Mouse (Mus musculus): ENCODE data around the gene Gli3.

Gene Gli3

DNA sequence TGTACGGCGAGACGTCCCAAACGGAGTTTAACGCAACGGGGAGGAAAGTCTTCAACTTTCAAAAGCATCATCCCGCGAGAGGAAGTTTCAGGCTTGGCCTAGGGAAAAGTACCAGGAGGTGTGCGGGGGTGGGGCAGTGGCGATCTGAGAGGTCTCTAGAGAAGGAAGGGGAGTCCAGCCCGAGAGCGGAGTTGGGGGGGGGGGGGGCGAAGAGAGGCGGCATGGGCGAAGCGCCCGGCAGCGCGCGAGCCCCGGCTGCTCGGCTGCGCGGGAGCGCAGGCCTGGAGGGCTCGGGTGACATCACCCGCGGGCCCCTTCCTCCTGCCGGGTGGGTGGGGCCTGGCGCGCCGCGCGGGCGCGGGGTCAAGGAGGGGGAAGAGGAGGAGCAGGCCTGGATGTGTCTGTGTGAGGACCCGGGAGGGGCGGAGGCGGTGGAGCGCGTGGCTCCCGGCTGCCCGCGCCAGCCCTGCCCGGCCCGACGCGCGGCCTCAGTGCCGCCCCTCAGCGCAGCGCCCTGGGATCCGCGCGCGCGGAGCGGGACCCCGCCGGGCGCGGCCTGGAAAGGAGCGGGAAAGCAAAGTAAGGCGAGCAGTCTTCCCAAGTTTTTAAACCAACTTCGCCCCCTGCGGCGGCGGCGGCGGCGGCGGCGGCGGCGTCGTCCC lies at the start of gene Gli3:
Gene Gli3 (plus strand): TSS at position 406 of the 662 bp plus-strand sequence.
- DNase-seq (ENCODE audit: low spot score in 2 of 2), result no peak

DNA sequence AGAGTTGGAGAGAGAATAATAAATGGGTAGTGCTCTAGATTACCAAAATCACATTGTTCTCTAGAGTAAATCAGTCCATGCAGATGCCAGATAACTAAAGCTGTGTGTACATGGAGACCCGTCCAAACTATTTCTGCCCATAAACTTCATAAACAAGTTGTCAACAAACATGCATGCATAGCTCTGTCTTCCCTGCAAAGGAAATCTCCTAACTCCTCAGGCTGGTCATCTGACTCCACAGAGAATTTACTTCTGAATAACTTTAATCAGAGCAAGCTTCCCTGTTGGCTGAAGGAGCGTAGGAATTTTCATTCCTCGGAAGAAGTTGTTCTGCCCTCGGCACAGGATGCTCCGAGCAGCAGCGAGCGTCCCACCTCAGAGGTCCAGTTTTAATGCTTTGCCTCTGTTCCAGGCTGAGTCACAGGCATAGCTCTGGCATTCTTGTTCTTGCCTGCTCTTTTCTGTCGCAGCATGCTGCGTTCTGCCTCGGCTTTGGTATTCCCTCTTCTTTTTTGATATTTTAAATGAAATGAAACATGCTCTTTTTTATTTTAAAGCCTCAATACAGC lies 41.8 kb upstream of the Gli3 start:
- no peak for DNase-seq (ENCODE audit: low spot score in 2 of 2)

DNA sequence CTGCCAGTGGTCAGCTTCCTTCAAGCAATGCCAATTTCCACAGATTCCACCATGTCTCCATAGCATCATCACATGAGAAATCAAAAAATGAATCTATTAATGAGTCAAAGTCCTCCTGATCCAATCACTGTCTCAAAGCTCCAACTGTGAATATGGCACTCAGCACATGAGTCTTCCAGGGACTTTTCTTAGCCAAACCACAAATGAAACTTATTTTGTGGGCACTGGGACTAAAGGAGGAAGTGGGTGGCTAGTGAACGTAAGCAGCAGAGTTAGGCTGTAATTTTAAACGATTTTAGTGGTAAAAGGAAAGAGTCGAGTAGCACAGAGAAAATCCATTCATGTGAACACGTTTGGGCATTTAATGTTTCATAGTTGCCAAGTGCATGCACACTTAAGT lies 21.0 kb upstream of the Gli3 start:
- no peak for DNase-seq (ENCODE audit: low spot score in 2 of 2)

DNA sequence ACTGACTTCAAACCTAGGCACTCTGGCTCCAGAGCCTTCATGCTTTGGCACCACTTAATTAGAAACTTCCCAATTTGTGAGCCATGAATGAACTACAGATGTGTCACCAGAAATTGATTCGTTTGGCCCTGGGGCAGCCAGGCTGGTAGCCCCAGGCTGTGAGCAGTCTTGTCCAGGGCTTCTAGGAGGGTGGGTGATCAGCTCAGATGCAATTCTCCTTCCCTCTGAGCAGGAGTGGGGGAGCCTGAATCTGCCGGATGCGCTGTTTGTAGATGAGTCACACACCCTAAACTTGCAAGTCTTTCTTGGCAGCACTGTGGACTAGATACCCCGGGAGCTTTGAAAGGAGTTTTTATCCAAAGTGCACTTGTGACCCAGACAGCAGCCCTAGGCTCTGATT lies 18.7 kb upstream of the Gli3 start:
- no peak for DNase-seq (ENCODE audit: low spot score in 2 of 2)

DNA sequence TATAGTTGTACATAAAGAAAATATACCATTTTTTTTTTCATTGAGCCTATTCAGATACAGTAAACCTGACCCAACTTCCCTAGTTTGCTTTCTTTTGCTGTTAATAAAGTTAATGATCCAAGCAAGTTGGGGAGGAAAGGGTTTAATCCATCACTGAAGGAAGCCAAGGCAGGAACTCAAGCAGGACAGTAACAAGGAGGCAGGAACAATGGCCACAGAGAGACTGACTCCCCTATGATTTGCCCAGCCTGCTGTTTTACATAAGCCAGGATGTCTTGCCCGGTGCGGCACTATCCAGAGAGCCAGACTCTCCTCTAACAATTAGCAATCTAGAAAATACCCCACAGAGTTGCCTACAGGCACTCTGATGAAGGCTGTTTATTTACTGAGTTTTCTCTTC lies 17.4 kb upstream of the Gli3 start:
- no peak for DNase-seq (ENCODE audit: low spot score in 2 of 2)

DNA sequence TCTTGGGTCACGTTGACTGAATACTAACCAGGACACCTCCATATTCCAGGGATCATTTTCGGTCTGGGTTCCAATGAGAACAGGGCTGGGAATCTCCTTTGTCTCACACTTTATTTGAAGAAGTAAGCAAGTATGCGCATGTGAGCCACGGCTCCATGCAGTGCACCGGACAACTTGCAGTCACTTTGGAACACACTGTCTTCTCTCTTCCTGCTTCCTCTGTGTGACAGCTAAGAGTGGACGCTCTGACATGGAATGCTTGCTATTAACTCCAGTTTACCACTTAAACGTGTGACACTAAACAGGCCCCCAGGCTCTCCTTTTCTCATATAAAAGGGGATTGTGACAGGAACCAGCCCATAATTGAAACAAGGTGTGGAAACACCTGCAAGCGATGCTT lies 17.0 kb upstream of the Gli3 start:
- DNase-seq (ENCODE audit: low spot score in 2 of 2), result no peak

DNA sequence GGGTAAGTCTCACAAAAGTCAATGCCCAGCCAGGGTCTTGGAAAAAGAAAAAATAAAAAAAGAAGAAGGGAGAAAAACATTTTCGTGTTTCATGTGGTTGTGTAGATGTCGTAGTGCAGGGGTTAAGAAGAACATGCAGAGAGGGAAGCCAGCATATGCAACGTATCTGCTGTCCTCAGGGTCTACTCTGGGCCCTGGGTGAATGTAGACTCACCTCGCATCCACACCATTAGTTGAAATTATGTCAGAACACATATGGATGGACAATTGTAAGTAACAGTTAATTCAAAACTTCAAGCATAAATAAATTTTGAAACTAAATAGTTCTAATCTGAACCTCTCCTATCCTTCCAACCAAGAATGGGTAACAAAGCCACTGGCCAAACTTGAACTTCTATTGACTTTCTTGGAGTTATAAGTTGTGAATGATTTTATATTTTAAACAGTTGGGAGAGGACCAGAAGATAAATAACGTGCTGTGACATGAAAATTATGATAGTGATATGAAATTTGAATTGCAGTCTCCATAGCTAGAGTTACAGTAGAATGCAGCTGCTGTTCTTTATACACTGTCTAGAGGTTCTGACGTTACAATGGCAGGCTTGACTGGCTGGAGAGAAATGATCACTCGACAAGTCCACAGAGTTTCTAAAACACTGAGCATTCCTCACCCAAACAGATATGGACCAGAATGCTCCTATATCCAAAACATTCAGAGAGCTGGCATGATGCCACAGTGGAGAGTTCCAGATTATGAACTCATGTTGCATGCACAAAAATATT lies 16.1 kb upstream of the Gli3 start:
- no peak for DNase-seq (ENCODE audit: low spot score in 2 of 2)

DNA sequence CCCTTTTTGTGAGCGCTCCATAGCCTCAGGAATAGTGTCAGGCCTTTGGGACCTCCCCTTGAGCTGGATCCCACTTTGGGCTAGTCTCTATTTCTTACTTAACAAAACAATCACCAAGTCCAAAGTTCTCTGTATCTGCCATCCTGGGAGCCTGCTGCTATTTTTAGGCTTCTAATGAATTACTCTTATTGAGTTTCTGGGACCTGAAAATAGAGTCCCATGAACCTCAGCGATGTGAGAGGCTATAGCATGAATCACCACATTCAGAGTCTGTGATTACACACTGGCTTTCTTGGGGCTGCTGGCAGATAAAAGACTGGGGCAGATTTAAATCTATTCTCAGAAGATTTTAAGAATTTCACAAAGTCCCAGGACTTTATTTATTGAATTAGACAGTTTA lies 12.1 kb upstream of the Gli3 start:
- DNase-seq (ENCODE audit: low spot score in 2 of 2), result no peak

DNA sequence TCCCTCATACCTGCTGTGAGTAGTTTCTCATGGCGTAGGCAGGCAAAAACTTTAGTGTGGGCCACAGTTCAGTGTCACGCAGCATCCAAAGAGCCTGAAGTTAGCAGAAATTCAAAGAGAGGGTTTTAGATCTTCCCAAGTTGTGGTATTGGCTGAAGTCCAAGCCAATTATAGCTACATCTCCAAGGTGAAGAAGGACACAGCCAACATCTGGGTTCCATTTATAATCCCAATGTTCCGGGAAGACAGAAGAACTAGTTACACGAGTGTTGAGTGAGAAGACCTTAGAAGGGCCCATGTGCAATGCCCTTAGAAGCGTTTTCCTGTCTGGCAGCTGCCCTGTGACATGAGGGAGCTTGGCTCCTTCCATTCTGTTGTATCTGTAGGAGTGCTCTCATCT lies 5.2 kb upstream of the Gli3 start:
- DNase-seq (ENCODE audit: low spot score in 2 of 2), result no peak

DNA sequence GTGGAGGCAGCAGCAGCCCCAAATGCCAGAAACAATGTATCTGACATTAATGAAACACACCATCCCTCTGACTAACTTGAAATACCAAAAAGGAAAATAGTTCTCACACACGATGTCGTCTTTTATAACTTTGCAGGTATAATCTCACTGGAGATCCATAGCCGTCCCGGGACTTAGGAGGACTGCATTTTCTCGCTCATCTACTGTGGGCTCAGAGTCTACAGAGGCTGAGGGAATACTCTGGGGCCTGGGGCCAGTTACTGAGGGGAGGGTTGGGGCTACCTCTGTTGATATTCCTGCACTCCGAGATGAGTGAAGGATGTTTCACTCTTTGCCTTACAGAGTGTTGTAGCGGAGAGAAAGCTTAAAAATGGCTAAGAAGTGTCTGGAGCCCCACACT lies 1.1 kb upstream of the Gli3 start:
- no peak for DNase-seq (ENCODE audit: low spot score in 2 of 2)

DNA sequence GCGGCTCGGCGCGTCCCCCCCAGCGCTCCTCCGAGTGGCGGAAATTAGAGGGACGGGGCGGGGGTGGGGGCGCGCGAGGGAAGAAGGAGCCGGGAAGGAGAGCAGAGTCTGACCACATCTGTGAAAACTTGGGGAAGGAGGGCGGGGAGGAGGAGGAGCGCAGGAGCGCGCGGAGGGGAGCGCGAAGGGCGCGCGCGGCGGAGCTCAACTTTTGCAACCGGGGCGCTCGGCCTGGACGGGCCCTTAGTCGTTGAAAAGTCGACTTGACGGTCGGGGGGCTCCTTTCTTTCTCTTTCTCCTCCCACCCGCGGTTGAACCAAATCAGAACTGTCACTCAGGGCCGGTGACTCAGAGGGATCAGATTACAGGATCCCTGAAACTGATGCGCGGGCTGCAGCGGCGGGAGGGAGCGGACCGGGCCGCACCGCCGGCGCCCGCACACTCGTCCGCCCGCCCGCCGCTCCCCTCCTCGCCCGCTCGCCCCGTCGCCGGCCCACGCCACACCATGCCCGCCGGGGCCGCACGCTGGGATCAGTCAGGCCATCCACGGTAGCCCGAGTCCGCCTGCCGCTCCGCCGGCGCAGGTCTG lies 551 bp downstream of the Gli3 start:
- DNase-seq (ENCODE audit: low spot score in 2 of 2), result no peak

DNA sequence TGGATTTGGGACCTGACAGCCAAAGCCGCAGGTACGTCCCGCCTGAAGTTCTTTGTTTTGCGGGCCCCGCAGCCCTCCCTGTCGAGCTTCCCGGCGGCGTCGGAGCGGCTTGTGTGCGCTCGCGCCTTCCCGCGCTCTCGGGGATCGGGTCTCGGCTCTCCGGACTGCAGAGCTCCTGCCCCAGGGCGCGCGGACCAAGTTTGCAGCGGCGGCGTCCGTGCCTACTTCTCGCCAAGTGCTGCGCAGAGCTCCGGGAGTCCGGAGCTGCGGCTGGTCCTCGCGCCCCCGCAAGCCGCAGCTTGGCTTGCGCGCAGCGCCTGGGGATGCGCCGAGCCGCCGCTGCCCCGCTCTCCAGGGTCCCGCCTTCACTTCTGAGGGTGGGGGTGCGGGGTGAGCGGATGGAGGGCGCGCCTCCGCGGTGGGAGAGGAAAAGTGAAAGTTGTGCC lies 1.1 kb downstream of the Gli3 start:
- DNase-seq (ENCODE audit: low spot score in 2 of 2), result no peak

DNA sequence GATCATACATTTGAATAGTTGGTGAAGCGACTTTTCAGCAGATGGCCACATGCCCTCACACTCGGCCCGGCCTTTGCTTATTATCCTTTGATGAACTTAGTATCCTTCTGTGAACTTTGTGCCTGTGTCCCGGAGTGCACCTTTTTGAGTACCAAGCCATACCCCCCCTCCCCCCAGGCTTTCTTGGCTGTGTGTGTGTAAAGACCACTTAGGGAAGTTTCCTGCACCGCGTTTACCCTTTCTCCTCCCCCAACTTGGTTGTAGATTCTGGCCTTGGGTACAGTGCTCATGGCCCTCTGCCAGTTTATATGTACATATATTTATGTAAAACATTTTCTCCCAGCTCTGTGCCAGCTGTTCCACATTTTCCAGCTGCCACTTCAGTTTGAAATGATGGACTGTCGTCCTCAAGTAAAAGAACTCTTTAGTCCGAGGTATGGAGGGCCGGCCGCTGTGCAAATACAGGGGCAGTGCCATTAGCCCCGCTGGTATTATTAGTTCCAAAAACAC lies 1.8 kb downstream of the Gli3 start:
- no peak for DNase-seq (ENCODE audit: low spot score in 2 of 2)

DNA sequence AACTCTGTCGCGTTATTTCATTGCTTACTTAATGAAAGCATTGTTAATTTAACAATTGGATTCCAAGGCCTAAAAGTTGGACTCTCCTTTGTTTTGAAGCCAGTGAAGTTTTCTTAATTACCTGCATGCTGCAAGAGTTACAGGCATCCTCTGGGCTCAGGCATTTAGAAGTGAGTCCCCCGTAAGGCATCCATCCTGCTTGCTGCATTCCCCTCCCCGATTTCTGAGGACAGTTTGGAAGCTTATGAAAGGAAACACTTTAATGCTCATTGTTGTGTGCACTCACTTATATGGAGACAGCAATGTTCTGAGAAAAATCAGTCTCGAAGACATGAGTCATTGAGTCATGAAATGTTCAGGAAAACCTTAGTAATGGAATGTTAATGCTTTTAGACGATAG lies 3.5 kb downstream of the Gli3 start:
- DNase-seq (ENCODE audit: low spot score in 2 of 2), result no peak

DNA sequence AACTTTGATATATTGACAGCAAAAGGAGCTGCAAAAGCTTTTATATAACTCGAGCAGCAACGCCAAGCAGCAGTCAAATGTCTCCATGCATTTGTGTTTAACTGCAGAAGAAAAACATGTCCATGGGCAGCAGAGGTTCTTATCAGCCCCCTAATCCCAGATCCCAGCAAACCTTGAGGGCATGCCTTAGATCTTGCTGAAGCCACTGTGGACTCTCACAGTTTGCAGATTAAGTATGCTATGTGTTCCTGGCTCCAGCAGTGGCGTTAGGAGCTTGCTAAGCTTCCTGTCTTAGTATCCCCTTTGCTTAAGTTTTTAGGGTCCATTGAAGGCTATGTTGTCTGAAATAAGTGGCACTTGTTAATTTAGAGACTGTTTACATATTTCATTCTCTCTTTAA lies 4.4 kb downstream of the Gli3 start:
- DNase-seq (ENCODE audit: low spot score in 2 of 2), result no peak

DNA sequence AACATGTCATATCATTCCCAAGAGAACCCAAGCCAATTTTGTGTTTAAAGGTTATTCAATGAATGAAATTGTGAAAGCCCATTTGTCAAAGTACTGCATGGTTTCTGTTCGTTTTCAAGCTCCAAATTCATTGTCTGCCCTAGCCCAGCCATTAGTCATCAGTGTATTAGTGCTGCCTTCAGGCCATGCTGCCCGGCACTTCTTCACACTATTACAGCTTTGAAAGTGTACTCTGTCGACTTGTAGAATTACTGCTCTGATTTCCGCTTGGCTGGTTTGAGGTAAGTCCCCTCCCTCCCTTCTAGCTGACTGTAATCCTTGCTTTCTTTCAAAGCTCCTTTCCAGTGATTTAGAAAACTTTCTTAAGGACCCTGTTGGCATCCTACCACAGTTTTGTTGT lies 5.4 kb downstream of the Gli3 start:
- no peak for DNase-seq (ENCODE audit: low spot score in 2 of 2)

DNA sequence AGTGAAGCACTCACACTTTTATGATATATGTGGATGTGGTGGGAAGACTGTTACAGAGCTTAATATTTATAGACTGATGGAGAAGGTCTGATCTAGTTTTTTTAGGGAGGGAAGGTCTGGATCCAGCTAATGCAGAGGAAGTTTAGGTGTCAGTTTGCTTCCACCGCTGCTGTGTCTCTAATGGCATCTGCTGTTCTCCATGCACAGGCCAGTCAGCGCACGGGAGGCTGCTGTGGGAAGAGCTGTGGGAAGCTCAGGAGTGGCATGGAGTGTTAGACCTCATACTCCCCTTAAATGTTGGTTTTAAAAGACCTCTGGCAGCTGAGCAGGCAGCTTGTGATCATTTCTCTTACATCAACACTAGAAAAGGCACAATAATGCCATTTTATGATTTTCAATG lies 7.0 kb downstream of the Gli3 start:
- no peak for DNase-seq (ENCODE audit: low spot score in 2 of 2)

DNA sequence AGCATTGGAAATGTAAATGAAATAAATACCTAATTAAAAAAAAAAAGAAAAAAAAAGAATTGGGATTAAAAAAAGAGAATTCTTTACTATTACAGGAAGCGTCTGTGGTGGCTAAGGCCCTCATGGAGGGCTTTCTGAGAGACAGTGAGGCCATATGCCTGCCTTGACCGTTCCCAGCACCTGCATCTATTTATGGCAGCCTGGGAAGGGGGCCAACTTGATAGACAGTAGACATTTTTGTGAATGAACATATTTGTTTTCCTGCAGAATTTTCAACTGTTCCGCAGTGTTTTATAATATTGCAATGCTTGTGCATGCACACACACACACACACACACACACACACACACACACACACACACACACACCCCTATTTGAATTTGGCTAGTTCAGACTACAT lies 9.7 kb downstream of the Gli3 start:
- no peak for DNase-seq (ENCODE audit: low spot score in 2 of 2)

DNA sequence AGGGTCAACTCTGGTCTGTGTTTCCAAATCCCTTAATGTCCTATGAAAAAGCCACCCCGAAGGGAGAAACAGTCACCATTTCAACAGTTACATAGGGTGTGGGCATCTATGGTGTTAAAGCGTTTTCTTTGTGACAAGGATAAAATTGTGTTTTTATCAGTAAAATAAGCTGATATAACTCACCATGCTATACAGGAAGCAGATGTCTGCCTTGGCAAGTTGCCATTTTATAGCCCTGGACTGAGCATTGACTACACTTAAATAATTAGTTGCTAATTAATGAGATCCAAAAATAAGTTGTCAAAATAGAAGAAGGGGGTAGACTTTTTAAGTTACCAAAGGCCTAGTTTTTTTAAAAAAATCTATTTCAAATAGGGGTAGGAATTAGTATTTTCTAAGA lies 11.4 kb downstream of the Gli3 start:
- DNase-seq (ENCODE audit: low spot score in 2 of 2), result no peak

DNA sequence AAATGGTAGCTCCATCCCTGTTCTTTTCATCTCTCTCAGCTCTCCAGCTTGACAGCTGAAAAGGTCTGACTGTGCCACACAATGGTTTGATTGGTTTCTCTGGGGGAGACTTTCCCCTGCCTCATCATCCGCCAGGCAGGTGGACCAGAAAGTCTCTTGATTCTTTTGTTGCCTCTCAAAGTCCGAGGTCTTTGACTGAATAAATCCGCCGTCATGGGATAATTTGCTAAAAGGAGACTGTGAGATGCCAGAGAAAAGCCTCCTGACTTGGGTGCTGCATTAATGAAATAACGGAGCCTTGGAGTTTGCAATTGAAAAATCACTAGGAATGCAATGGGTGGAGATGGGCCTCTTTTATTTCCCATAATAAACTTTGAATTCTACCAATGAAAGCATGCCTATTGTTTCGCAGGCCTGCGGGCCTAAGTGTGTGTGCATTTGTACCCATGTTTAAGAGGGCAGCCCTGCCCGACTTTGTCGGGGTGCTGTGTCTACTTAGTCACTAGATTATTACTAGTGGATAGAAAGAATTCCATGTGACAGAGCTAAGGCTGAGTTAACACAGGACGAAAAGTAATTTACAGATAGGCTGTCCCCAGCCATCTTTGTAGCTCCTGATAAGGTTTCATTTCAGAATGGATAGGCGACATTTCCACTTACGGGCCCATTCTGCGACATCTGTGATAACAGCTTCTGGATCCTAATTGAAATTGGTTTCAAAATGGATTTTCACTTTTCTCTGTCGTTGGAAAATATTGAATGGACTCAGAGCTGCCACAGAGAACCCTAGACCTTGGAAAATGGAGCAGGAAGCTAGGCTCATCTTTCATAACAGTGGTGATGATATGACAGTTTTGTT lies 23.2 kb downstream of the Gli3 start:
- DNase-seq (ENCODE audit: low spot score in 2 of 2), result no peak

DNA sequence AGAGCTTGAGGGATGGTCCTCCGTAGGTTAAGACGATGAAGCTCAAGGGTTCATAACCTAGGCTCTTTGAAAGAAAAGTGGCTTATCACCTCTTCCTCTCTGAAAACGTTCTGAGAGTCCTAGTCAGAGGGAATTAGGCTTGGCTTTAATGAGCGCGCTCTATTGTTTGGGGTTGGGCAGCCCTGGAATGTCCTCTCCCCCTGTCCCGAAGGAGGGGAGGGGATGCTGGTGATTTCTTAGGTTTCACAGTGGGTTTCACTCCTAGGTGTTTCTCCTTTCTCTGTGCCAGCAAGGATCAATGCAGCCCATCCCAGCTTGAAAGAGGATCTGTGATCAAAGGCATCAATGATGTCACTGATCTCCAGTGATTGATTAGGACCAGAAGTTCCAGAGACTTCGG lies 24.3 kb downstream of the Gli3 start:
- DNase-seq (ENCODE audit: low spot score in 2 of 2), result no peak

DNA sequence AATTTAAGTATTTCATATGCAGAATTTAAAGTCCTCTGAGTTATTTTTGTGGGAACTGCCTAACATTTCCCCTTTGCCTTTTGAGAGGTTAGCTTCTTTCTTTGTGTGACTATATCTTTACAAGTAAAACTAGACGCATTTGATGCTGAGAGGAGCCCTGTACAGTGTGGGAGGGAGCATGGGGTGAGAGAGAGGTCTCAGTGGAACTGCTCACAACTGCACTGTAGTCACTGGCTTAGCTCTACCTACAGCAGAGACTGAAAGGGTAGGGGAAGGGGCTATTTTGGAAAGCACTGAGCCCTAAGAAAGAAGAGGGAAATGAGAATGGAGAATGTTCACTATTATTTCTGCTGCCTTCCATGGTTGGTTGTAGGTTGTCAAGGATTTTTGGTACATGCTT lies 25.0 kb downstream of the Gli3 start:
- no peak for DNase-seq (ENCODE audit: low spot score in 2 of 2)

All from thymus, postnatal 10 days (tissue).